Mouse (Mus musculus) activated CD4-positive, CD25-positive, alpha-beta regulatory T cell, adult 9 weeks (primary cell): ENCODE results near the gene Sap18. TPM values are rescaled to one million over a fixed set of nuclear protein-coding genes. Genes with fewer than 3 reads are reported as not detected.

Experiments used
- polyA plus RNA-seq: library from polyadenylated mRNA; unstranded; fragments of 100-300 nt; shearing (Covaris generic); gene quantifications from one replicate; pipeline ENCODE4 v1.2.1, GENCODE M21; 2017

Gene Sap18
- 225 TPM for polyA plus RNA-seq

GRCm38 (mm10) chr14:57797991-57798931, at the start of gene Sap18:
Gene Sap18 (plus strand): TSS chr14:57798180.

GRCm38 (mm10) chr14:57758237-57758636, 39.7 kb upstream of the Sap18 start, which contains the start of gene Lats2:
Gene Lats2 (minus strand): TSS chr14:57758388.

GRCm38 (mm10) chr14:57825788-57826751, 28.1 kb downstream of the Sap18 start, which contains the start of the genes Ska3 and Mrpl57:
Gene Ska3 (minus strand): TSS chr14:57826185.
Gene Mrpl57 (plus strand): TSS chr14:57826234.

Other genes starting within 250 kb of the Sap18 start
- gene Eef1akmt1, start 226.6 kb upstream of the Sap18 start, polyA plus RNA-seq: 128 TPM
- gene Xpo4, start 132.8 kb upstream of the Sap18 start, polyA plus RNA-seq: 42.6 TPM
- not detected for gene Gm49361, start 52.1 kb upstream of the Sap18 start, polyA plus RNA-seq
- 13.6 TPM for gene Lats2, start 39.8 kb upstream of the Sap18 start, polyA plus RNA-seq
- 3.1 TPM for gene Ska3, start 28.0 kb downstream of the Sap18 start, polyA plus RNA-seq
- gene Mrpl57, start 28.1 kb downstream of the Sap18 start, polyA plus RNA-seq: 130 TPM
- 199 TPM for gene Zdhhc20, start 92.1 kb downstream of the Sap18 start, polyA plus RNA-seq
- gene Micu2, start 201.1 kb downstream of the Sap18 start, polyA plus RNA-seq: 11.5 TPM